Mouse (Mus musculus) lung, adult 2 months (tissue): ENCODE measurements around the gene Gfra1. TPM values are rescaled to one million over a fixed set of nuclear protein-coding genes. Genes with fewer than 3 reads are reported as not detected.

Source experiments
- DNase-seq: peaks from one replicate; pipeline ENCODE4 v3.0.0; 2022
- H3K4me1 ChIP-seq: fragments of 200-500 bp; 2 replicates; pipeline ENCODE4 v1.6.1; 2011; ENCODE audit warnings: low read length; ENCODE audit not compliant: control insufficient read depth, insufficient read depth
- H3K4me3 ChIP-seq: fragments of 200-500 bp; replicated peaks from 2 replicates; pipeline ENCODE3; 2011; ENCODE audit warnings: low read depth, mild to moderate bottlenecking, control low read depth, low read length; ENCODE audit errors: extremely low read depth
- CTCF ChIP-seq: fragments of 200-500 bp; IDR thresholded peaks from 2 replicates; pipeline ENCODE4 v1.5.1; 2011; ENCODE audit warnings: mild to moderate bottlenecking, low read length, control low read depth; ENCODE audit not compliant: insufficient read depth
- POLR2A ChIP-seq: fragments of 200-500 bp; IDR thresholded peaks from 2 replicates; pipeline ENCODE4 v1.6.1; 2011; ENCODE audit warnings: low read depth, mild to moderate bottlenecking, control low read depth, low read length, borderline replicate concordance; ENCODE audit errors: extremely low read depth
- WGBS: fragments of 180-500 bp; shearing (Covaris S2); methylation state at CpG from one replicate; pipeline ENCODE4 v1.1.7; 2018; 5-methylcytosine and 5-hydroxymethylcytosine counted together
- polyA plus RNA-seq: library from polyadenylated mRNA; depleted of rRNA; stranded (reverse); fragments of >200 nt; gene quantifications from 2 replicates; pipeline ENCODE4 v1.2.3, GENCODE M21; 2012

The Gfra1 gene
- polyA plus RNA-seq, 1 experiment = 7.8 TPM

DNA sequence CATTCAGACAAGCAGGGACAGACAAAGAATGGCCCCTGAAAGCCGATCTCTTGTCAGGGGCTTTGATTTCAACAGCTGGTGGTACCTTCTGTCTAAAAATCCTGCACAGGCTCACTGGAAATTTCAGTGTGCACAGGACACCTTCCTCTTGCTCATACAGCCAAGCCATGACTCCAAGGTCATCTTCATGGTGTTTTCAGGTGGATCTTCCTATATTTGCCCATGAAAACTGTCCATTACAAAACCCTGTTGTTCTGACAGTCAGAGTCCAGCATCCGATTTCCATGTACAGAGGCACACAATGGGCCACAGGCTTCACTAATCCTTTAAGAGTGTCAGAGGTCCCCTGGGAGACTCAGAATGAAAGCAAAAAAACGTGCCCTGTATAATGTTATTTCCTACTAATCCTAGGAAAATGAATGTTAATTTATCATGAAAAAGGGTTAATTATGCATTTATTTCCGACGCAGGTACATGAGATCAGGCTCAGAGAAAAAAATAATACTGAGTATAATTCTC, 105.8 kb downstream of the Gfra1 start:
- DNase-seq = no peak
- Histone ChIP-seq H3K4me1 (no peaks in the 10 kb centered on the region), H3K4me3 (no peak overlapping the region)
- TF ChIP-seq POLR2A (no peak), CTCF (no peak)
- 76% methylated on average over 5 of the region's 5 CpGs for WGBS

DNA sequence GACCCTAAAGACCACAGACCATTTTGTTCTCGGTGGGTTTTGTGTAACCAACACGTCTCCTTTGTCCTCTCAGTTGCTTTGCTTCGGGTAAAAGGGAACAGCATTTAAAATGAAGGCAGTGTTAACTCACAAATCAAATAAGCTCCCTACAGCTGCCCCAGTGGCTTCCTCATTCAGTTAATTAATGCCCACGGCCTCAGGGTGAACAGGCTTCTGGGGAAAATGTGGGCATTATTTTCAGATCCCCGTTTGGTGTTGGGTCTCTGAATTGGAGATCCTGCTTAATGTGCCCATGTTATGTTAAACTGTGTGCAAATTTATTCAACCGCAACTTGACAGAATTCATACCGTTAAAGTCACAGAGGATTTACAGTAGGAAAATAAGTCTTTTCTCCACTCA, 110.6 kb downstream of the Gfra1 start:
- H3K4me1 ChIP-seq = no peaks in the 10 kb centered on the region
- TF ChIP-seq CTCF = no peak
- no peak for TF ChIP-seq POLR2A
- H3K4me3 ChIP-seq = no peak overlapping the region
- 77% methylated on average over 7 of the region's 7 CpGs for WGBS
- DNase-seq = no peak

DNA sequence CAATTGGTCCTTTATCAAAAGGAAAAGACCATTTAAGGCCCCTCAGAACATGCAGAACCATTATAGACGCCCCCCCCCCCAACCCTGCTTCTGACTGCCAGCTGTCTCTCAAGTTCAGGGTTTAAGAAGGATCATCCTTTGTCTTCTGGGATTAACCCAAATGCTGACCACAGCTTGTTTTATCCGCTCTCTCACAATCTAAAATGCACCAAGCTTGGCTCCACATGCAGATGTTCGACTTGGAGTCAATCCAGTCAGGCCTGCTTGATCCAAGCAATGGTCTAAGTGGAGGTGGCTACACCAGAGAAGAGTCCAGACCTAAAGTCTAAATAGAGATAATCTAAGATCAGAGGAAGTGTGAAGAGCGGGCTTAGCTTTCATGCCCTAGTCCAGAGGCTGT, 114.4 kb downstream of the Gfra1 start:
- Histone ChIP-seq H3K4me1 (no peaks in the 10 kb centered on the region), H3K4me3 (no peak overlapping the region)
- DNase-seq = no peak
- WGBS = 80% methylated on average over 4 of the region's 4 CpGs
- TF ChIP-seq POLR2A (no peak), CTCF (no peak)

DNA sequence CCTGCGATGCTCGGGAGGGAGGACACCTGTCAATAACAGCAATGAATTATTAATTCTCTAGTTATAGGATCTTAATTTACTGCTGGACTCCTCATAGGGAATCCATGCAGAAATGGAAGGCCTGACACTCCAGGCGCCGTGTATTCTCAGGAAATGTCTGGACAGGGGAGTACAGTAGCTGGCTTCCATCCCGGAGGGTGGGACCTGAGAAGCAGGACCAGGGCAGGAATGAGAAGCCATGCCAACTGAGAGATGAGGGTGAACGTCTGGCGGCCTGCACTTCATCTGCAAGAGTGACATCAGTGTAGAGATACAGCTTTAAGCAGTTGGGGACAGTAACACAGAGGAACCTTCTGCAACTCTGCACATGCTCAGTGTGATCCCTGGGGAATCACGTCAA, 115.5 kb downstream of the Gfra1 start:
- no peak overlapping the region for H3K4me3 ChIP-seq
- TF ChIP-seq CTCF (no peak), POLR2A (no peak)
- H3K4me1 ChIP-seq = no peaks in the 10 kb centered on the region
- DNase-seq = no peak
- WGBS = 72% methylated on average over 8 of the region's 8 CpGs

DNA sequence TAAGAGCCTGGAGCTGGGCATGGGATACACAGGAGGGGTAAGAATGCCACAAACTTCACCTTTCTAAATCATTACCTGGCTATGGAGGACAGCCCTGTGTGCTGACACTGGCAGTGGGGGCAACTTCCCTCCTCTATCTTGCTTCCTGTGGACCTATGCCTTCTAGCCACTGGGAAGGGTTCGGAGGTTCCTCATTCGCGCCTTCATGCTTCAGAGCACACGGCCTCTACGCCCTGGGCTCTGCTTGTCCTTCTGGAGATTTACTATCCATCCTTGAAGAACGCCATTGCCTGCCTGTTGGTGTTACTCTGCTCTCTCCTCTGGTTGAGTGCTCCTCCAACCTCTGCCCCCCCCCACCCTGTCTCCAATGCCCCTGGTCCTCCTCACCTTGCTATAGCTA, 118.9 kb downstream of the Gfra1 start:
- Histone ChIP-seq H3K4me1 (no peaks in the 10 kb centered on the region), H3K4me3 (no peak overlapping the region)
- DNase-seq = no peak
- TF ChIP-seq POLR2A (no peak), CTCF (no peak)
- WGBS = 91% methylated on average over 6 of the region's 6 CpGs

DNA sequence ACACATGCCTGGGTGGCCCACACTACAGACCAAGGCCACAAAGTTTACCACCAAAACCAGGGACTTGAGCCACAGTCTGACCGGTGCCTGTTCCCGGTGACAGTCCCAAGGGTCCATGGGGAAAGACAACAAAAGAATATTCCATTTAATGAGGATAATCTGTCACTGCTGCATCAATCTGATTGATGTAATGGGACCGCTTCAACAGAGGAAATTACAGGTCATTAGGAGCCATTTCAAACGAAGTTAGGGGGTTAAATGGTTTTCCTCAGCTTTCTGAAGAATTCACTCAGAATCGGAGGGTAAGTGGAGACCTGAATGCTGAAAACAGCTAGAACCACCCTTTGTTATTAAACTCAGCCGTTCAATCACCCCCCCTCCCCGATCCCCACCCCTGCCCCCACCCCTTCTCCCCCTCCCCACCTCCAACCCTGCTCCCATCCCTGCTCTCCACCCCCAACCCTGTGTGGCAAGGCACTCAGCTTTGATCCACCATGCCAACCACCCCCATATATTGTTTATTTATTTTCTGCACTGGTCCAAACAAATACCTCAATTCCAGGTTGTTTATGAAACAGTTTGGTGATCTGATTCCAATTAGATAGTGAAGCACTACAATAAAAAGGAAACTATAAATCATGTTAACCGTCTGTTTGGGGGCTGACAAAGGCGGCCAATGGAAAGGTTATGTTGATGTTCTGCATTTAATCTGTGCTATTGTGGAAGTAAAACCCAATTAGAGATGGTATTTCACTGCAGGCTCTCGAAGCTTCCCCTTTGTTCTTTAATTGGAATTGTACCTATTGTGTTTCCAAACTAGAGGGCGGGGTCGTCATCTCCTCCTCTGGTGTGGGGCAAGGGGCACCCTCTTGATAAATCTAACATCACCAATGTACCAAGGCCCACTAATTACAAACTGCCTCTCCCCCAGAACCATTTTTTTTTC, 119.9 kb downstream of the Gfra1 start:
- Histone ChIP-seq H3K4me1 (no peaks in the 10 kb centered on the region), H3K4me3 (no peak overlapping the region)
- DNase-seq = no peak
- TF ChIP-seq POLR2A (no peak), CTCF (no peak)
- 54% methylated on average over 12 of the region's 12 CpGs for WGBS

DNA sequence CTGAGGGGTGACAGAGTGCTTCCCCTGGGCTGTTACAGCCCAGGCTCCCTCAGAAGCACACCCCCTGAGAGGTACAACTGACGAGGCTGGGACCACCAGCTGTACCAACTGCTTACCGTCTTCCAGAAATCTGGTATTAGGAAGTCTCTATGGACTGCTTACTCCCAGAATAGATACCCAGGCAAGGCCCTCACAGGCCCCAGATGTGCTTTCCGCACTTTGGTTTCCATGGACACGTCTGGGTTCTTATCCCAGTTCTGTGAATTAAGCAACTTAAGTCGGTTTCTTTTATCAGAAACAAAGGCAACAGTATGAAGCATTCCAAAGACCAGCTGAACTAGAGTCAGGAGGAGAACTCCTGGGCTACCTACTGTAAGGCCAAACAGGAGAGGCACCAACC, 126.4 kb downstream of the Gfra1 start:
- no peak overlapping the region for H3K4me3 ChIP-seq
- no peak for DNase-seq
- TF ChIP-seq CTCF (no peak), POLR2A (no peak)
- 61% methylated on average over 5 of the region's 5 CpGs for WGBS
- no peaks in the 10 kb centered on the region for H3K4me1 ChIP-seq

DNA sequence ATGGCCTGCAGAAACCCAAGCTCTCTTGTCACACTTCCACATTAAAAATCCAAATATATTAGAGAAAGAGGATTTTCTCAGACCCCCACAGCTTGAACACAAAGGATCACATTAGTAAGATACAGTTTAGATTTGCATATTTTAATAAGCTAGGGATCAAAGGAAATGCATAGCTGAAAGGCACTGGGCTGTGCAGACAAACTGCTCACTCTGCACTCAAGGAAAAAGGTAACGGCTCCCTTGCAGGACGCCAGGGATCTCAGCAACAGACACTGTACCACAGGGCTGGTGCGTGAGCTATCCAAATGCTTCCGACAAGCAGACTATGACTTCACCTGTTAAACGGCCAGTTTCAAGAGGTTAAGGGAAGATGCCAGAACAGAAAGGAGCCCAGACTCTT, 127.7 kb downstream of the Gfra1 start:
- DNase-seq = no peak
- WGBS = 58% methylated on average over 5 of the region's 5 CpGs
- TF ChIP-seq POLR2A (no peak), CTCF (no peak)
- Histone ChIP-seq H3K4me3 (no peak overlapping the region), H3K4me1 (no peaks in the 10 kb centered on the region)

DNA sequence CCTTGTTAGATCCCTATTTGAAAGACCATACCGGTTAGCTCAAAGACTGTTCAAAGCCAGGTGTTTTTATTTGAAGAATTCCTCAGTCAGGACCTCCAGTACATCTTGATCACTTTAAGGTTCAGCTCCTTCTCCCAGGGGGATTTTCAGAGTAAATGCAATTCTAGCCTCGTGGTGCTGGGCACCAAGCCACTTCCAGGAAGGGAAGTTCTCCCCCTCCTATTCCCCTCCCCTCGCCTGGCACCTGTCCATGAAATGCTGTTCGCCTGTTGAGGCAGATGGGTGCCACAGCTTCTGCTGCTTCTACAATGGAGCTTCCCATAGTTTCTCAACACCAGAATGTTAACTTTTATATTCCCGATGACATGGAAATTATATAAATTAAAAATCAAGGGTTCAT, 139.2 kb downstream of the Gfra1 start:
- 63% methylated on average over 5 of the region's 5 CpGs for WGBS
- Histone ChIP-seq H3K4me3 (no peak overlapping the region), H3K4me1 (no peaks in the 10 kb centered on the region)
- DNase-seq = no peak
- TF ChIP-seq POLR2A (no peak), CTCF (no peak)

DNA sequence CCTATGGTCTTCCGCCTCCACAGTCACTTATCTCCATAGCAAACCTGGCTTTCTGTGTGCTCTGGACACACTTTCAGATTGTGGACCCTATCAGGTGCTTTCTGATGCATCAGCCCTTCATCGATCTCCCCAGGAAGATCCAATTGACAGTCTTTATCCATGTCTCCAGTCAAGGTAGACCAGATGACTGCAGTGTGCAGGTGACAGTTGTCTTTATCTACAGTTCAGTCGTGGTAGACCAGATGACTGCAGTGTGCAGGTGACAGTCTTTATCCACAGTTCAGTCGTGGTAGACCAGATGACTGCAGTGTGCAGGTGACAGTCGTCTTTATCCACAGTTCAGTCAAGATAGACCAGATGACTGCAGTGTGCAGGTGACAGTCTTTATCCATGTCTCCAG, 140.0 kb downstream of the Gfra1 start:
- no peak for DNase-seq

More for the DNA sequence above, 140.0 kb downstream of the Gfra1 start:
- 89% methylated on average over 5 of the region's 5 CpGs for WGBS
- no peaks in the 10 kb centered on the region for H3K4me1 ChIP-seq
- TF ChIP-seq CTCF = no peak
- no peak for TF ChIP-seq POLR2A
- no peak overlapping the region for H3K4me3 ChIP-seq
